Mouse (Mus musculus) left cerebral cortex, adult 8-10 months (tissue): ENCODE measurements around the gene Sox12. TPM values are rescaled to one million over a fixed set of nuclear protein-coding genes. Genes with fewer than 3 reads are reported as not detected.

Source experiments
- DNase-seq, 2 experiments: peaks; one replicate each; pipeline ENCODE4 v3.0.0; 2022; ENCODE audit warnings: low spot score in 2 of 2
- total RNA-seq, 4 experiments: library from RNA; stranded (reverse); gene quantifications; 2 replicates each; pipeline ENCODE4 v1.2.4; 2022

Sox12 gene
- total RNA-seq, 4 experiments from 2014 or later, result 12.9 to 15.4 (median 14.3) TPM

DNA sequence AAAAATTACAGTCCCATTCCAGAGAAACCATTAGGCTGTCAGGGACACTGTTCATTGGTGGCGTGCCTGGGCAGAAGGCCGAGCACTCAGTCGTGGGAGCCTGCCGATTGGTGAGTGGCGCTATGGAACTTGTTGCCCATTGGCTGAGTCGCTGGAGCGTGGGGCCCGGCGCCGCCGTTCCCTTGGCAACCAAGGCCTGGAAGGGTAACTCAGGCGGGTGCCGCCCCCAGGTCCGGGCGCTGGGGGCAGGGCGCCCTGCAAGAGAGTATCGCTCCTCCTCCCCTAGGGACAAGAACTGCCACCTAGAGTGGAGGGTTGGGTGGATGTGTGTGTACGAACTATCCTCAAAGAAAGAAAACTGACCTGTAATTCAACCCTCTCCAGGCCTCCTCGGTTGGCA lies 8.3 kb upstream of the Sox12 start:
- peak; percentile 90 to 98 for DNase-seq

DNA sequence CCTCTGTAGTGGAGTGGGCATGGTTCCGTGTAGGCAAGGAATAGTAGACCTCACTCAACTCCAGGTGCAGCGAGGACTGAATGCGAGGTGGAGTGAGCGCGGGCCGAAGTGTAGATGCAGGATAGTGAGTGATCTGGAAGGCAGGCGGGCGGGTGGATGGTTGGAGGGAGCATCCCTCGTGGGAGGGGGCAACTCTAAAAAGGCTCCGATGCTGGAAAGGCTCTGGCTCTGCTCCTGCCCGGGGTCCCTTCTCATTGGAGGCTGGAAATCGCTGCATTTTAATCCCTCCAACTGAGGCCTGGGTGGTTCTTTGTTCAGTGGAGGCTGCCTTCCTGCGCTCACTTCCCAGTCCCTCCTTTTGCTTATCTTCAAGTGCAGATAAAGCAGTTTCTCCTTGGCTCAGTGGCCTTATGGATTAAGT lies 1.3 kb upstream of the Sox12 start:
- no peak for DNase-seq

DNA sequence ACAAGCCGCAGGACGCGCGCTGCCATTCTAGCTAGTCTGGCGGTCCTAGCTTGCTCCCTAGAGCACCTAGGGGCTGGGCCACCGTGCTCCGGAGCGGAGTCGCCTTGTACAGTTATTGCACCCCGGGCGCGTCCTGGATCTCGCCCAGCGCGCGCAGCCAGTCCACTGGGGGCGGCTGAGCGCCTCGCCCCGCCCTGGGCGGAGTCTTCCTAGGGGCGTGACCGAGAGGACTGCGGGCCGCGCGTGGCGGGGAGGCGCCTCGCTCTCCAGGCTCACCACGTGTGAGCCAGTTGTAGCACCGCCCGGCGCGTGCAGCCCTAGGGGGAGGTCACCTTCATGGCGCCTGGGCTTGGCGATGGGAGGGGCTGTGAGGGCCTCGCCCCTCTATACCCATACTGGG lies 828 bp upstream of the Sox12 start:
- DNase-seq, result peak; percentile 82 to 92

DNA sequence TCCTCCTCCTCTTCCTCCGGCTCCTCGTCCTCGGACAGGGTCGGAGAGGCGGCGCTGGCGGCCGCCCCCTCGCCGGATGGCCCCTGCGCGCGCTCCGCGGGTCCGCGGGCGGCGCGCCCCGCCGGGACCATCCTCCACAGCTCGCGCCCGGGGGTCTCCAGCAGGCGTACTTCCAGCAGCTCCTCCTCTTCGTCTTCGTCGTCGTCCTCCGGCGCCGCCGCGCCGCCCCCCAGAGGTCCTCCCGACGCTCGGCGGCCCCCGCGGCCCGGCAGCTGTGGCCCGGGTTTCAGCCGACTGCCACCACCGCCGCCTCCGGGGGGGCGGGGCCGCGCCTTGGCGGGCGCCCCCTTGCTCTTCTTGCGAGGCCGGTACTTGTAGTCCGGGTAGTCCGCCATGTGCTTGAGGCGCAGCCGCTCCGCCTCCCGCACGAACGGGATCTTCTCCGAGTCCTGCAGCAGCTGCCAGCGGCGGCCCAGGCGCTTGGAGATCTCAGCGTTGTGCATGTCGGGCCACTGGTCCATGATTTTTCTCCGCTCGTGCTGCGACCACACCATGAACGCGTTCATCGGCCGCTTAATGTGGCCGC lies 766 bp downstream of the Sox12 start:
- DNase-seq, result peak; percentile 68 to 93

DNA sequence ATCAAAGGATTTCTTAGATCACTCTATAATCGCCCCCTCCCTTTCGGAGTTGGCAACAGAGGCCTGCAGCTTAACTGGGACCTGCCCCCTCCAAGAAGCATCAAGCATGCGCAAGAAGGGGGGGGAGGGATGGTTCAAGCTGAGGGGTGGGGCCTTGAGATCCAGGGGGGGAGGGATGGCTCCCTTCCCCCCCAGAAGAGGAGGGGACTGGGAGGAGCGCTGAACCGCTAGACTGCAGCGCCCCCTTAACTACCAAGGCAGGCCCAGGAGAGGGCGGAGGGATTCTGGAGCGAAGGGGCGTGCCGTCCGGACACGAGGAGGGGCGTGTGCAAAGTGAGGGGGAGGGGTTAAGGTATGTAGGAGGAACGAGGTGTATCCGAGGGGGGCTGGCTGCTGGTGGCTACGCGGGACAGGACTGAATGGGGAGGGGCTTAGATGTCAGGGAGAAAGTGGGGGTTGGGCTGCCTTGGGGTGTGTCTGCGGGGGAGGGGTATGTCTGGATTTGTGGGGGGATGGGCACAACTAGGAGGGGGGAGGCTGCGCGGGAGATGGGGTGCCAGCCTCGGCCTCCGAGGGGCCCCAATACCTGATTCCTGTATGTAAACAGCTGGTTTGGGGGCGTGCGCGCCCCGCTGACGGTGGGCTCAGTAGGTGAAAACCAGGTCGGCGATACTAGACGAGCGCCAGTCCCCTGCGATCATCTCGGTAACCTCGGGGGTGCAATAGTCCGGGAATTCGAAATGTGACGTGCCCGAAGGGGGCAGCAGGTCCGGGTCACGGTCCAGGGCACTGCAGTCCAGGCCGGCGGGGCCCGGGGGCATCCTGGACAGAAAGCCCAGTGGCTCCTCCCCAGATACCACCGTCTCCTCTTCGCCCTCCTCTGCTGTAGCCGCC lies 1.5 kb downstream of the Sox12 start:
- peak; percentile 64 to 93 for DNase-seq

DNA sequence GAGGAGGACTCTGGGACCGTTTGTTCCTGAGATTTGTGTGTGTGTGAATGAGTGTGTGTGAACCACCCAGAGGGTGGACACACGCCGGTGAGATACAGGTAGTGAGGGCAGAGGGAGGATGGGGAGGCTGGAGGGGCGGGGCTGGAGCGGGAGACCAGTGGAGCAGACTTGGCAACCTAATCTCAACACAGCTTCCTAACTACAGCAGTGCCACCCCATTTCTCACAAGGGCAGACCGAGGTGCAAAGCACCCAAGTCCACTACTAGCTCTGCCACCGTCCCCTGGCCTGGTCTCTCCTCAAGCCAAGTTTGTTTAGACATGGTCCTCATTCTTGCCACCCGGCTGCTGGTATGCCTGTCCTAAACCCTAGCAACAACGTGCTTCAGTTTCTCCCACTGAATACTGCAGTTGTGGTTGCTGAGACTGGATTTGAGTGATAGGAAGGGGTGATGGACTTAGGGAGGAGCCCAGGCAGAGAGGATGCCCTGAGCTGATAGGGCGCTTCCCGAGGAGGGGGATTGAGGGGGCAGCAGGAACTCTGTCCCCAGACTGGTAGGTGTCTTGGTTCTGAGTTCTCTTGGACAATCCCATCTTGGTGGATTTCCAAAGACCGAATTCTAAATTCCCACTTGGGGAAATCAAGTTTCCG lies 2.5 kb downstream of the Sox12 start:
- DNase-seq, result peak in 1 of 2 experiments; percentile 30

DNA sequence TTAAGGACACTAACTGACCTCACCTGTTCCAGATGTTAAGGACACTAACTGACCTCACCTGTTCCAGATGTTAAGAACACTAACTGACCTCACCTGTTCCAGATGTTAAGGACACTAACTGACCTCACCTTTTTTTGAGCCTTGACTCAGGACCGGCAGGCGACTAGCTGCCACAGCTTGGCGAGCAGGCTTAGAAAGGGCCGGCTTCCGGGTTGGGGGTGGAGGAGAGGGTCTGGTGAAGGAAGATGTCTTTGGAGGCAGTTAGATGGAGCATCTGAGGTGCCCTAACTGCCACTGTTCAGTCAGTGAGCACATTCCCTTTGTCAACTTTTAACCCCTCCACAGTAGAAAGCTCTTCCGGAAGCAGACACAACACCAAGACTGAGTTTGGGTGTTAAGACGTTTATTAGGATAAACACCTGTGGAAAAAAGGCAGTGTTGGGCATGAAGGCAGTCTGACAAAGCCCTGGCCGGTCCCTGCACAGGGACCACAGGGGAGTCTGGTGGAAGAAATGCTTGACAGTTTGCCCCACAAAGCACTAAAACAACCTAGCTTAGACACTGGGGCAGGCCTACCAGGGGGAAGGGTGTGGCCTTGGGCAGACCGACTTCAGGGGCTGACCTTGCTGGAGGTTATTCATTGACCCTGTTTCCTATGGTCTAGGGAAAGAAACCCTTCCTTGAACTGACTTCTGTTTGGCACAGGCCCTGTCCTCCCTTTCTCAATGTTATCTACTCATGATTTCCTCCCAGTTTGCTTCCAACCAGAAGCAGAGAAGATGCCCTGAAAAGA lies 4.4 kb downstream of the Sox12 start:
- no peak for DNase-seq

DNA sequence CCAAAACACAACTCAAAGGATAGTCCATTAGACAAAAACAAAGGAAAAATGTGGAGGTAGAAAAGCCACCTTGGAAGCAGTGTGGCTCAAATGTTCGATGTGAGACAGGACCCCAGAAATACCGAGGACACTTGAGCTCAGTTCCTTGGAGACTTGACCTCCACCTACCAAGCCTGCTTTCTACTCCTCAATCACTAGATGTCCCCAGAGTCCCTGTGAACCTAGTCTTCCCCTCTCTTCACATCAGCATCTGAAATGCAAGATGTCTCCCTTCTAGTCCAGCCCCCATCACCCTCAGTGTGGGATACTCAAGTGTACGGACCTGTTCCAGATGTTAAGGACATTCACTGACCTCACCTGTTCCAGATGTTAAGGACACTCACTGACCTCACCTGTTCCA lies 5.1 kb downstream of the Sox12 start:
- peak in 1 of 2 experiments; percentile 48 for DNase-seq

DNA sequence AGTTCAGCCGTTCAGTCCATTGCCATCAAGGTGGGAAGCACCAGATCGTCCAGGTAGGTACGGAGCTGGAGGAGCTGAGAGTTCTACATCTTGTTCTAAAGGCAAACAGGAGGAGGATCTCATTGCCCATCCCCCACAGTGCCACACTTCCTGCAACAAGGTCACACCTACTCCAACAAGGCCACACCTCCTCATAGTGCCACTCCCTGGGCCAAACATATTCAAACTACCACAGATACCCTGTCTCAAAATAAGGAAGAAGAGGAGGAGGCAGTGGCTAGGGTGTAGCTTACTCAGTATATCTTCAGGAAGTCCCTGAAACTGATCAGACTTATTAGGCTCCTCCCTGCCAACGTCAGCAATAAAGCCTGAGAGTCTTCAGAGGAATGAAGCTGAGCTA lies 13.7 kb downstream of the Sox12 start:
- DNase-seq, result no peak

DNA sequence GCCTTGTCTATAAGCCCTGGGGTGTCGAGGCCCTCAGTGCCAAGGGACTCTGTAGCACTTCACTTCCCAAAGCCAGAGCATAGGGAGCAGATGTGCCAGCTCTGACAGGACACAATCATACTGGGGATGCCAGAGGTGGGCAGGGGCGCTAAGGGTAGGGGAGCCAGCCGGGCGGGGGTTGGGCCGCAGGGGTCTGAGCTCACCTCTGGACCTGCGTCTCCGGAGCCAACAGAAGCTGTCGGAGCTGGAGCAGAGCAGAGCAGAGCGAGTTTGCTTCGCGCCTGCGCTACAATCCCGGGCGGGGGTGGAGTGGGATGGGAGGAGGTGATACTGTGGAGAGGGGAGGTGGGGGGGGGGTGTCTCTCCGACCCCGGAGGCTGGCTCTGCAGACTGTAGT lies 21.5 kb downstream of the Sox12 start, which contains the start of gene Nrsn2:
TSS of gene Nrsn2 (minus strand) at position 294 of the 397 bp plus-strand sequence.
- no peak for DNase-seq

DNA sequence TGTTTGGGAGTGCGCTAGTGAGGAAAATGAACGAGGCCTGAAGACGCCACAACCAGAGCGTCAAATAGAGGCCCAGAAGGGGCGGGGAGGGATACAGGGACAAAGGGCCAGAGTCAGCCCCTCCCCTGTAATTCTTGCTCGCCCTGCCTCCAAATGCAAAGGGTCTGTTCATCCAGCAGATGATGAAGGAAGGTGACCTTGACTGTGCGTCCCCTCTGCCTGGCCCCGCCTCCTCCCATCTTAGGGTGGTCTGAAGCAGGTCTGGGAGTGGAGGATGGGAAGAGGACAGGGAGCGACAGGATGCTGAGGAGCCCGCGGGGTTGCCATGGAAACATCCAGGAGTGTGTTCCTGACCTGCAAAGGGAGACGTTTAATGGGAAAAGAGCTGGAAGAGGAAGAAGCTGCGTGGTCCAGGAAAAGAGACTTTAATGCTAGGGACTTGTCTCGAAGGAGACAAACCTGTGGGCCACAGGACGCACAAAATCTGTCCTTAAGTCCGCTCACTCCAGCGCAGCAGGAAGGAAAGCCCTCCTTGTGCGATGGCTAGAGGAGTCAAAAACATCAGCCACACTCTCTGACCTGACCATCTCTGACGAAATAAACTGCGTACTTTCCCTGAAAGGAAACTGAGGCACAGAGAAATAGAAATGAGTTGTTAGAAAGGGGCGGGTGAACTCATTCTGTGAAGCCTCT lies 22.1 kb downstream of the Sox12 start:
- peak in 1 of 2 experiments; percentile 75 for DNase-seq

DNA sequence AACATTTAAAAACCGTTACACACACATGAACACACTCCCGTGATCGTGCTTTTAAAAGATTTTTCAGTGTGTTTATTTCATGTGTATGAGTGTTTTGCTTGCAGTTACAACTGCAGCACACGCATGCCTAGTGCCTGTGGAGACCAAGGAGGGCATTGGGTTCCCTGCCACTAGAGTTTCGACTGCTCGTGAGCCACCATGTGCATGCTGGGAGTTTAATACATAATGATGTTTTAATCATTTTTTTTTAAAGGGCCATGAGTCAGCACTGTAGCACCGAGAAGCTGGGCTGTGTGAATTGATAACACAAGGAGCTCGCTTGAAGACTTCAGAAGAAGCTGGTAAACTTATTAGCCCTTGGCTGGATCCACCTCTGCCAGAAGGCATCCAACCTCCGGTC lies 24.3 kb downstream of the Sox12 start:
- no peak for DNase-seq

DNA sequence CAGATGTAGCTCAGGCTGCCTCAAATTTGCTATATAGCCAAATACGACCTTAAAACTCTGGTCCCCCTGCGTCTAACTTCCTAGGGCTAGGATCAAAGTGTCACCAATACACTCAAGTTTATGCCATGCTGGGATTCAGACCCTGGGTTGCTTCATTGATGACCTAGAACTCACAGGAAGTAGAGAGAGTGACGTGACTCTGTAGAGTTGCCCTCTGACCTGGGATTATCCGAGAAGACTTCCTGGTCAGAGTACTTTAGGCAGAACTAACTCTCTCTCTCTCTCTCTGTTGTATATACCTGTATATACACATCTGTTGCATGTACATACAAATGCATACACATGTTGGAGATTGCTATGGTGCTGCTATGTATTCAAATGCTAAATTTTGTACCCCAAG lies 25.2 kb downstream of the Sox12 start:
- DNase-seq, result no peak

DNA sequence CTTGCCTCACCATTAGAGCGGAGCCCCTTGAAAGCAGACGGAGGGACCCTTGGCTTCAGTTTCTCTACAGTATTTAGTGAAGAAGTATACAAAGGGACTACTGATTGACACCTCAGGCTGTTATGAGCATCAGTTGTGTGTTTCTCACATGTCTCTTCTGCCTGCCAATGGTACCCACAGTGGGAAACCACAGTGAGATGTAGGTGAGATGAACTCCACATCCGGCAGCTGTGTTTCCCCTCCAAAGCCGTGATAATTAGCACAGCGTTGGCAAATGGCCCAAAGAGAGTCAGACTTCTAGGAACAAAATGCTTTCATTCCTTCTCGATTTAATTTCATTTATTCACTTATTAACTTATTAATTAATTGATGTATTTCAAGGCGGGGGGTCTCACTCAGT lies 25.8 kb downstream of the Sox12 start:
- DNase-seq, result no peak

DNA sequence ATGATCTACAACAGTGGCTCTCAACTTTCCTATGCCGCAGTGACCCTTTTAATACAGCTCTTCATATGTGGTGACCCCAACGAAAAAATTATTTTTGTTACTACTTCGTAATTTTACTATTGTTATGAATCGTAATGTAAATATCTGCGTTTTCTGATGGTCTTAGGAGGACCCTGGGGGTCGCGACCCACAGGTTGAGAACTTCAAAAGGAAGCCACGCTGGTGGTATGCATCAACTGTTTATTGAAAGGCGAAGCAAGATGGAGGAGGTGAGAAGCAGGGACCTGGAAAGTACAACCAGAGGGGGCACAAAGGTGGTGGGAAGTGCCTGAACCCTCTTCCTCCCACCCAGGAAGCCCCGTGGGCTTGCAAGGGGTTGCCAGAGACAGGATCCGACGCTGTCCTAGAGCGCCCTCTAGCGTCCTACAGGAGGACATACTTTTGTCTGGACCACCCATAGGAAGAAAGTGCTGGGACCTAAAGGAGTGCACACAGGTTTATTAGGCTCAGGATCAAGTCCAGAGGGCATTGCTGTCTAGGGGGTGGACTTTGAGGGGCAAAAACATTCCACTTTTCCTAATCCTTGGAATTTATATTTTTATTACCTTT lies 29.2 kb downstream of the Sox12 start:
- DNase-seq, result no peak

DNA sequence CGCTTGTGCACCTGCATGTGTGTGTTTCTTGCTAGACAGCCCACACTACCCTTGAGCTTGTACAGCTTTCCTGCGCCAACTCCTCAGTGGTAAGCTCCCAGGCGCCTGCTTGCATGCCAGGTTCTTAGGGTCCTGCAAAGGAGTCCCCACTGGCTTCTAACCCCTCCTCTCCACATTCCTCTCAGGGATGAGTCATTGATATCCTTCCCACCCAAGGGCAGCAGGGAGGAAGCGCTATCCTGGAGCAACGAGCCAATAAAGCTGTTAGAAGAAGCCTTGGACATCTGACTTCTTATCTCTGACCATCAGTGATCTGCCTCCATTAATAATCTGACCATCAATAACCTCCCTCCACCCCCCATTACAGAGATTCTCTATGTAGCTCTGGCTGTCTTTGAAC lies 29.9 kb downstream of the Sox12 start:
- DNase-seq, result no peak

DNA sequence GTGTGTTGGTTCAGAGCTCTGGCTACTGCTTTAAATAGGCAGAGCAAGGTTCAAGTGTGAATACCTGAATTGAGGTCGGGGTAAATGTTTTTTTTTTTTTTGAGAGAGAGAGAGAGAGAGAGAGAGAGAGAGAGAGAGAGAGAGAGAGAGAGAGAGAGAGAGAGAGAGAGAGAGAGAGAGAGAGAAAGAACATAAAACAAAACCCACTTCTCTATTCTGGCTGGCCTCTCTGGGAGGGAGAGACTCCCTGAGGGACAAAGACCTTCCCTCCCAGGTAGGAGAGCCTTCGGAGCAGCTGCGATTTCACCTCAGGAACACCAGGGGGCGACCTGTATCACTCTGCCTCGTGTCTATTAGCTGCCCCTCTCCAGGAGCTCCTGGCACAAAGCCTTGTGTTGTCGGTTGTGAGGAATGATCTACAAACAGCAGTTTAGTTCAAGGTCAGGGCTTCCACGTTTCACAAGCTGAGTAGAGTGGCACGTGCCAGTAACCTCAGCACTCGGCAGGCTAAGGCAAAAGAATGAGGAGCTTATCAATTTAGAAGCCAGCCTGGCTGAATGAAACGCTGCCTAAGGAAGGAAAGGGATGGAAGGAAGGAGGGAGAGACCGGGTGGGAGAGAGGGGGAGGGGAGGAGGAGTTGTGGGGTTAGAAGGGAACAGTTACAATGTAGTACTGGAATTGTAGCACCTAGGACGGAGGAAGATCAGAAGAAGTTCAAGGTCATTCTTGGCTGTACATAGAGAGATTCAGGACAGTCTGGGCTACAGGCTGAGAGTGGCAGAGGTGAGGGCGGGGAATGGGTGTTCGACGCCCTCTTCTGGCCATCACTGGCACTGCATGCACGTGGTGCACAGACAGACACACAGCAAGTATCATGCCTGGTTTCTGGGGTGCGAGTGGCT lies 34.4 kb downstream of the Sox12 start:
- peak; percentile 42 to 43 for DNase-seq

DNA sequence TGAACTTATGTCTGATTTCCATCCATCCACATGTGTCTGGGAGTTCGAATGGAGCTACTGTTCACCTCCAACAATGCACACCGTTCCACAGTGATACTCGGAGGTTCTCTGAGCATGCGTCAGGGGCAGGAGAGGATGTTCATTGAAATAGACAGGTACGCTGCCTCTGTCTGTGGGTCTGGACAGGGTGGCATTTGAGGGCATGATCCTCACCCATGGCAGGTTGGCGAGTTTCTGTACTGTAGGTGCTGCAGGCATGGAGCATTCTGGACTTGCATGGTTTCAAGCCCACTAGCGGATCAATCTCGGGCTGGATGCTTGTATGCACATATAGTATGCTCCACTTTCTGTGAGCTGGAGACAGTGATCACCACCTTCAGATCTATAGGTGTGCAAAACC lies 36.7 kb downstream of the Sox12 start:
- no peak for DNase-seq

DNA sequence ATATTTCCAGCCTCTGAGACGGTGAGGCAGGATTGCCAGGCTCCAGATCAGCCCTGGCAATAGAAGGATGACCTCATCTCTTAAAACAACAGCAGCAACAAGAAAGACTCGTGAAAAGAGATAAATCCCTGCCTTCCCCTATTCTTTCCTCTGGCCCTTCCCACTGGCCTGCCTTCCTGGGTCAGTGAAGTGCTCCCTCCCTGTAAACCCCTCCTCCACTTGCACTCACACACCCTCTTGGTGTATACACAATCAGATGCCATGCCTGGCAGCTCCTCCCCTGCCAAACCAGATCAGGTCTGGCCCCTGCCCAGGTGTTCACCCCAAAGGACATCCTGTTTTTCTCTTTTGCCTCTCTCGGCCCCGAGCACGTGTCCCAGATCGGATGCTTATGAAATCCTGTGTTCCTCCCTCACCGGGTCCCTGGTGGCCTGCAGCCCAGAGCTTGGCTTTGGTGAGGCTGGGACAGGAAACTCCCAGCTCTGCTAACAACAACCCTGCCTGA lies 37.5 kb downstream of the Sox12 start:
- DNase-seq, result no peak
